Mouse (Mus musculus) neural tube, embryonic 14.5 days (tissue): ENCODE measurements around the gene Dnajb5. TPM values are rescaled to one million over a fixed set of nuclear protein-coding genes. Genes with fewer than 3 reads are reported as not detected.
A peak's percentile ranks its signal among the peaks of the same experiment; 100 is the strongest.

Source experiments
- ATAC-seq: fragments of 200-750 bp; cut with Nextera tagmentation; 2 replicates; pipeline ENCODE4 v1.8.0; 2017; ENCODE audit warnings: low read depth, mild to moderate bottlenecking, moderate TSS enrichment, moderate library complexity
- H3K27ac ChIP-seq: fragments of 300-500 bp; sonication (generic); 2 replicates; pipeline ENCODE4 v1.5.1; 2014; ENCODE audit warnings: low read depth, mild to moderate bottlenecking, control low read depth, low read length, moderate library complexity, mixed read lengths
- H3K27me3 ChIP-seq: fragments of 300-500 bp; sonication (generic); 2 replicates; pipeline ENCODE4 v1.6.1; 2014; ENCODE audit warnings: low read length; ENCODE audit not compliant: control insufficient read depth, insufficient read depth
- H3K36me3 ChIP-seq: fragments of 300-500 bp; sonication (generic); 2 replicates; pipeline ENCODE4 v1.6.1; 2014; ENCODE audit warnings: low read length, mixed read lengths; ENCODE audit not compliant: control insufficient read depth, insufficient read depth
- H3K4me1 ChIP-seq: fragments of 300-500 bp; sonication (generic); 2 replicates; pipeline ENCODE4 v1.6.1; 2014; ENCODE audit warnings: low read length; ENCODE audit not compliant: control insufficient read depth, insufficient read depth
- H3K4me2 ChIP-seq: fragments of 300-500 bp; sonication (generic); 2 replicates; pipeline ENCODE4 v1.6.1; 2014; ENCODE audit warnings: mild to moderate bottlenecking, low read depth, low read length, control low read depth
- H3K4me3 ChIP-seq: fragments of 300-500 bp; sonication (generic); 2 replicates; pipeline ENCODE4 v1.5.1; 2014; ENCODE audit warnings: low read depth, low read length, control low read depth, mixed read lengths
- H3K9ac ChIP-seq: fragments of 300-500 bp; sonication (generic); replicated peaks from 2 replicates; pipeline ENCODE4 v1.6.1; 2014; ENCODE audit warnings: low read depth, mild to moderate bottlenecking, control low read depth, low read length, mixed read lengths
- H3K9me3 ChIP-seq: fragments of 300-500 bp; sonication (generic); 2 replicates; pipeline ENCODE4 v1.6.1; 2016; ENCODE audit warnings: low read length; ENCODE audit not compliant: control insufficient read depth
- WGBS: fragments of 180-500 bp; shearing (Covaris S2); extraction: QIAGEN DNeasy Blood & Tissue Kit; methylation state at CpG from one replicate; pipeline ENCODE4 v1.1.7; 2014; 5-methylcytosine and 5-hydroxymethylcytosine counted together
- polyA plus RNA-seq: library from polyadenylated mRNA; unstranded; fragments of >200 nt; fragmentation: Nextera tagmentation; extraction: Ambion mirVana; gene quantifications from 2 replicates; pipeline ENCODE4 v1.2.1, GENCODE M21; 2014

Dnajb5 gene
- polyA plus RNA-seq, 1 experiment from 2014 or later, result 44.1 TPM

DNA sequence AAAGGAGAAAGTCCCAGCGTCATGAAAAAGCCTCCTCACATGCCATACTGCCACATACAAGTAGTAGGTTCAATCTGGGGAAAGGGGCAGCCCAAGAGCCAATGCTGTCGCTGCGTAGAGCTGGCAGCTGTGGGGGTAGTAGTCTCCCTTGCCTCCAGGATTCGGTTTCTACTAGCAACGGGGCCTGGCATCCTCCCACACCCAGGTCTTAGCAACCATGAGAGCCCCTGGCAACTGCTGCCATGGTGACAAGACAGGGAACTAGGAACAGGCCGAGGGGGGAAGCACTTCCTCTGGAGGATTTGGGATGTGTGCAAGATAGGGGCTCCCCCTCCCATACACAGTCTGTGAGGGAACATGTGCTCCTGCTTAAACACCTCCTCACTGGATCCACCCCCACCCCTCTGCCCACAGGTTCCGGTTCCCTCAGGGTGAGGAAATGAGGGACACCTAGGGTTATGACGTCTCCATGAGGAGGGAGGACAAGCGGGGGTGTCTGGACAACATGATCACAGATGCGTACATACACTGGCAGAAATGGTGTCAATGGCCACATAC is 2.8 kb upstream of the Dnajb5 start:
- H3K36me3 ChIP-seq, result no peaks in the 10 kb centered on the region
- WGBS, result 24% methylated on average over 10 of the region's 10 CpGs
- no peak overlapping the region for H3K9ac ChIP-seq
- peak overlapping the region; percentile 24; the same call in 1 of the 2 replicates for H3K4me2 ChIP-seq
- H3K27ac ChIP-seq, result peak overlapping the region; percentile 78
- peak; percentile 45 for ATAC-seq
- H3K4me1 ChIP-seq, result peaks cover 37% of the 10 kb centered on the region
- H3K27me3 ChIP-seq, result no peaks in the 10 kb centered on the region
- H3K9me3 ChIP-seq, result no peaks in the 10 kb centered on the region
- H3K4me3 ChIP-seq, result no peak overlapping the region

GRCm38 (mm10) chr4:42948527-42948926 is 1.1 kb upstream of the Dnajb5 start:
- H3K4me3 ChIP-seq, result no peak overlapping the region
- 0 out of 2 replicates have a peak, but pooled peaks cover 3% of the 10 kb centered on the region for H3K36me3 ChIP-seq
- H3K9me3 ChIP-seq, result no peaks in the 10 kb centered on the region
- ATAC-seq, result no peak
- H3K4me2 ChIP-seq, result no peak overlapping the region
- peak overlapping the region; percentile 97 for H3K27ac ChIP-seq
- 29% methylated on average over 13 of the region's 13 CpGs for WGBS
- no peaks in the 10 kb centered on the region for H3K27me3 ChIP-seq
- peaks cover 55% of the 10 kb centered on the region for H3K4me1 ChIP-seq
- 0 out of 2 replicates have a peak overlapping the region, but pooled peaks have one; percentile 12 for H3K9ac ChIP-seq

DNA sequence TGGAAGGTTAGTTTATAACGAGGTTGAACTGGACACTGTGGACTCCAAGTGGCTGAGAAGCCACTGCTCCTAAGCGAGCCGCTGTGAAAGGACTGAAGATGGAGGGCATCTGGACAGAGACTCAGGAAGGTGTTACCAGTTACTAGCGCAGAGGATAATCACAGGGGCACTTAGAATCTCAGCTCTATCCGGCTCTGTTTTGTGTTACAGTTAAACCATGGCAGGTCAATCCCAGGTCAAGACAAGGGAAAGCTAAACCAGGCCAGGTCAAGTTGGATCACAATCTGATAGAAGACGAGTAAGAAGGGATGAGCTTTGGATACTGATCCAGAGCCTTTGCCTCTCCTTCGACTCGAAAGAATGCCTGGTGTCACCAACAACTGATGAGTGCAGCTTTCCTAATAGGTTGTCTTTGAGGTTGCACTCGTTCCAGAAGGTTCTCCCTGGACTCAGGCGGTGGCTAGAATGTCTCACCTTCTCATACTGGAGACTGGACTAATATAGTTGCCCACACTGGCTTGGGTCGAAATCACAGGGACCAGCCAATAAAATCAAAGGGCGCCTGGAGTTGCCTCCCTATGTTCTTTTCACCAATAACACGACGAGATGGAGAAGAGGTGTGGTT is 451 bp upstream of the Dnajb5 start:
- Histone ChIP-seq H3K4me3 (peak overlapping the region; percentile 78), H3K27ac (peak overlapping the region; percentile 97), H3K9me3 (no peaks in the 10 kb centered on the region), H3K9ac (0 out of 2 replicates have a peak overlapping the region, but pooled peaks have one; percentile 12), H3K4me2 (peak overlapping the region; percentile 98), H3K27me3 (no peaks in the 10 kb centered on the region), H3K36me3 (0 out of 2 replicates have a peak, but pooled peaks cover 3% of the 10 kb centered on the region), H3K4me1 (peaks cover 59% of the 10 kb centered on the region)
- ATAC-seq, result no peak
- WGBS, result 11% methylated on average over 14 of the region's 14 CpGs

GRCm38 (mm10) chr4:42950065-42950558 is 498 bp downstream of the Dnajb5 start:
- no peaks in the 10 kb centered on the region for H3K27me3 ChIP-seq
- H3K27ac ChIP-seq, result peak overlapping the region; percentile 97
- H3K9me3 ChIP-seq, result no peaks in the 10 kb centered on the region
- peak; percentile 60 for ATAC-seq
- WGBS, result 3% methylated on average over 9 of the region's 27 CpGs
- H3K4me3 ChIP-seq, result peak overlapping the region; percentile 78
- peaks cover 66% of the 10 kb centered on the region for H3K4me1 ChIP-seq
- H3K9ac ChIP-seq, result peak overlapping the region; percentile 98
- H3K4me2 ChIP-seq, result peak overlapping the region; percentile 98
- H3K36me3 ChIP-seq, result peaks cover 9% of the 10 kb centered on the region

- H3K36me3 ChIP-seq, result peaks cover 18% of the 10 kb centered on the region
- no peak for ATAC-seq
- H3K9me3 ChIP-seq, result no peaks in the 10 kb centered on the region
- peaks cover 61% of the 10 kb centered on the region for H3K4me1 ChIP-seq
- no peaks in the 10 kb centered on the region for H3K27me3 ChIP-seq
- H3K9ac ChIP-seq, result peak overlapping the region; percentile 98
- peak overlapping the region; percentile 98 for H3K4me2 ChIP-seq
- H3K4me3 ChIP-seq, result peak overlapping the region; percentile 78
- WGBS, result 50% methylated on average over 11 of the region's 11 CpGs
- H3K27ac ChIP-seq, result peak overlapping the region; percentile 97
Measured at GRCm38 (mm10) chr4:42951206-42952195, 1.9 kb downstream of the Dnajb5 start.

DNA sequence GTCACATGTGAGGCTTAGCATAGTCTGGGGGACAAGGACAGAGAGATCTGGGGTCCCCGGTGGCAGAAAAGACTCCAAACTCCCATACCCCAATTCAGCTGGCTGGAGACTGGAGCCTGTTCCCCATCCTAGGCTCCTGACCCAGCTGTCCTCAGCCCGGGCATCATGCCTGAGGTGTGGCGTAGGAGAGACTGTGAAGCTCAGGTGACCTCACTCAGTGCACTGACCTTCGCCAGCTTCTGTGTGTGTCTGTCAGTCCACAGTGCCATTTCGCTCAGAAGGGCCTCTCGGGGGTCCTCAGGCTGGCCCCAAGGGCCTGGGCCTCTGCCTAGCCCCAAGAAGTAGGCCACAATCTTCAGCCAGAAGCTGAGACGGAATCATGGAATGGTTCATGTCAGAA is 2.9 kb downstream of the Dnajb5 start:
- Histone ChIP-seq H3K27ac (peak overlapping the region; percentile 97), H3K4me1 (peaks cover 51% of the 10 kb centered on the region), H3K9me3 (no peaks in the 10 kb centered on the region), H3K9ac (peak overlapping the region; percentile 33; the same call in 1 of the 2 replicates), H3K4me3 (peak overlapping the region; percentile 78), H3K4me2 (peak overlapping the region; percentile 98), H3K27me3 (no peaks in the 10 kb centered on the region), H3K36me3 (peaks cover 29% of the 10 kb centered on the region)
- ATAC-seq, result no peak
- WGBS, result 81% methylated on average over 7 of the region's 7 CpGs

DNA sequence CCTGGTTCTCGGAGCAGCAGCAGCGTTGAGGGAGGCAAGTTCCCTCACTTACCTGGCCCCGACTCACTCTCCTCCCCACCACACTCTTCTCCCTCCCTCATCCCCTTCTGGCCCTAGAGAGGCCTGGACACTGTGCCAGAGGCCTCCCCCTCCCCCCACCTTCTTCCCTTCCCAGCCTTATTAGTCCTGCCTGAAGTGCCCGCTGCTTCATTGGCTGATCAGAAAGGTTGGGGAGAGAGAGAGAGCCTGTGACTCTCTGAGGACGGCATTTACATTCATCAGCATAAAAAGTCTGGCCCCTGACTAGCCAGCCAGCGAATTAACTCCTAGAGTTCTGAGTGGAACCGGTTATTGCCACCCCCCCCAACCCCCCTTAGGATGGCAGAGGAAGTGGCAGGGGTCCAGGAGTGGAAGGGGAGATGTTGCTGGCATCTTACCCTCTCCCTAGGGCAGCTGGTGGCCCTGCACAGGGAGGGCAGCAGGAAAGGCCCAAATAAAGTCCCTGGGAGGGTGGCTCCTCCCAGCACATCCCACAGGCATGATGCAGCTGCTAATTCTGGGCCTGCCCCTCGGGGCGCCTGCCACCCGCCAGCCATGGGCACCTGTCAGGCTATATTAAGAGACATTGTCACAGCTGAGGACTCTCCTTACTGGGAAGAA is 4.0 kb downstream of the Dnajb5 start:
- peak overlapping the region; percentile 98 for H3K4me2 ChIP-seq
- H3K27me3 ChIP-seq, result no peaks in the 10 kb centered on the region
- H3K4me1 ChIP-seq, result peaks cover 45% of the 10 kb centered on the region
- no peaks in the 10 kb centered on the region for H3K9me3 ChIP-seq
- peaks cover 35% of the 10 kb centered on the region for H3K36me3 ChIP-seq
- H3K9ac ChIP-seq, result peak overlapping the region; percentile 33; the same call in 1 of the 2 replicates
- 10% methylated on average over 10 of the region's 10 CpGs for WGBS
- ATAC-seq, result peak; percentile 4; the same call in 1 of the 2 replicates
- H3K4me3 ChIP-seq, result peak overlapping the region; percentile 25
- H3K27ac ChIP-seq, result peak overlapping the region; percentile 68

DNA sequence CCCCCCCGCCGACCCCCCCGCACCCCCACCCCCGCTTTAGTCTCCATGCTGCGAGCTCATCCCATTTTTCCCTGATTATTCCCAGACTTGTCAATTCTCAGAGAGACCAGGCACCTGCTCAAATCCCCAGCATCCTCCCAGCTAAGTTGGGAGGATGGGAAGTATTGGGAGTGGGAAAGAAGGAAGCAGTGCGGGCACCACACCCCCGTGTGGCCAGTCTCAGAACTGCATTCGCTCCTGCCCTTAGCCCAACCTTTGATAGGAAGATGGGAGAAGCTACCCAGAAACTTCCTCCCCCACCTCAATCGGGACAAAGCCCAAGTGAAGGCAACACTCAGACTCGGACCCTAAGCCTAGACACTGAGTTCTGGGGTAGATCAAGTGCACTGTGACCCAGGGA is 4.7 kb downstream of the Dnajb5 start:
- WGBS, result 7% methylated on average over 10 of the region's 10 CpGs
- H3K27me3 ChIP-seq, result no peaks in the 10 kb centered on the region
- peak overlapping the region; percentile 98 for H3K4me2 ChIP-seq
- H3K9ac ChIP-seq, result 0 out of 2 replicates have a peak overlapping the region, but pooled peaks have one; percentile 28
- H3K36me3 ChIP-seq, result peaks cover 35% of the 10 kb centered on the region
- no peak for ATAC-seq
- peaks cover 39% of the 10 kb centered on the region for H3K4me1 ChIP-seq
- no peaks in the 10 kb centered on the region for H3K9me3 ChIP-seq
- no peak overlapping the region for H3K4me3 ChIP-seq
- H3K27ac ChIP-seq, result peak overlapping the region; percentile 68; the same call in 1 of the 2 replicates
